Mouse (Mus musculus) spleen, postnatal 14 days (tissue): Measurements from ENCODE around the gene Ankzf1.

Source experiments
- DNase-seq, 2 experiments: peaks; one replicate each; pipeline ENCODE4 v3.0.0; 2021 to 2022; ENCODE audit warnings: low spot score in 2 of 2

The Ankzf1 gene

GRCm38 (mm10) chr1:75187914-75188483, 4.0 kb upstream of the Ankzf1 start:
- DNase-seq, result no peak

DNA sequence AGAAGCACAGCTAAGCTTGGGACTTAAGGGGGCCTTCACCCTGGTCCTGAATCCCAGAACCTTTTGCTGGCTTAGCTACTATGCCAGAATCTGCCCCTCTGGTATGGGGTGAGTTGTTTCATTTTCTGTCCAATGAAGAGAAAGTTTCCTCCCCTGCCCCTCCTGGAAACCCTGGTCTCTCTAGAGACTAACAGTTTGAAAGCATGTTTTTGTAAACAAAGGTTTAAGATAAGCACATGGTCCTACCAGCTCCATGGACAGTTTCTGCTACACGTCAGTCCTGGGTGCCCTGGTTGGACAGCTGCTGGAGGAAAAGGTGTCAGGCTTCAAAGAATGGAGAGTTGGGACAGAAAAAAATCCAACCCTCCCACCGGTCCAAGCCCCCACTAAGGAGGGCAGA, 1.4 kb upstream of the Ankzf1 start:
- no peak for DNase-seq

DNA sequence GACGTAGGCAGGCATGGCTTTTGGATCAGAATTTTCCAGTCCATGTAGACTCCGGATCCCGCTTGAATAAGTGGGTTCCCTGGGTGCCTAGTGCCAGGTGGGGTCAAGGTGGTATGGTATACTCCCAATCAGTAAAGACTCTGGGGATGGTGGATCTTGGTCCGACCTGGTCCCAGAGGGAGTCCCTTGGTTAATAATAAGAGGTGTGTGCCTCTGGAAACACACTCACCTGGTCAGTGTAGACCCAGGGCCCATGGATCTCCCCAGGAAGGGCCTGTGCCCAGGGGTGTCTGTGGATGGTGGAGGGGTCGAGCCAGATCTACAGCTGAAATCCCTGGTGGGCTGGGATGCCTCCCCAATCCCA, 711 bp upstream of the Ankzf1 start:
- DNase-seq, result no peak

- DNase-seq, result no peak
Measured at GRCm38 (mm10) chr1:75192452-75192851, 501 bp downstream of the Ankzf1 start.

GRCm38 (mm10) chr1:75201236-75201635, 9.3 kb downstream of the Ankzf1 start:
- no peak for DNase-seq

GRCm38 (mm10) chr1:75208967-75209678, 17.2 kb downstream of the Ankzf1 start:
- no peak for DNase-seq

GRCm38 (mm10) chr1:75210136-75211087, 18.5 kb downstream of the Ankzf1 start, which contains the start of the genes Glb1l and Stk16:
Gene Glb1l (minus strand): TSS chr1:75210813.
Gene Stk16 (plus strand): TSS chr1:75210838.
- peak; percentile 91 to 98 for DNase-seq

GRCm38 (mm10) chr1:75211141-75211708, 19.3 kb downstream of the Ankzf1 start:
- DNase-seq, result no peak

DNA sequence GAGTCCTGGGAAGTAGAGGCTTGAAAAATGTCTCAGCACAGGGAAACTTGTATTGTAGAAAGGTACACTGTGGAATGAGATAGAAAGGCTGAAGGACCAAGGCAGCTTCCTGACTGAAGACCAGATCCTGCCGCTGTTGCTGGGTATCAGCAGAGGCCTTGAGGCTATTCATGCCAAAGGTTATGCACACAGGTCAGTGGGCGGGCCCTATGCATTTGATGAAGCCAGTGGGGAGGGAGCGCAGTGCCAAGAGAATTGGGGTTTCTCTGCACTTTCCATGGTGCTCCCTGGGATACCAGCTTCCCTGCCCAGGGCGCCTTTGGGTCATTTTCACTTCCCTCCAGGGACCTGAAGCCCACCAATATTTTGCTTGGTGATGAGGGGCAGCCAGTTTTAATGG, 20.6 kb downstream of the Ankzf1 start:
- DNase-seq, result no peak

DNA sequence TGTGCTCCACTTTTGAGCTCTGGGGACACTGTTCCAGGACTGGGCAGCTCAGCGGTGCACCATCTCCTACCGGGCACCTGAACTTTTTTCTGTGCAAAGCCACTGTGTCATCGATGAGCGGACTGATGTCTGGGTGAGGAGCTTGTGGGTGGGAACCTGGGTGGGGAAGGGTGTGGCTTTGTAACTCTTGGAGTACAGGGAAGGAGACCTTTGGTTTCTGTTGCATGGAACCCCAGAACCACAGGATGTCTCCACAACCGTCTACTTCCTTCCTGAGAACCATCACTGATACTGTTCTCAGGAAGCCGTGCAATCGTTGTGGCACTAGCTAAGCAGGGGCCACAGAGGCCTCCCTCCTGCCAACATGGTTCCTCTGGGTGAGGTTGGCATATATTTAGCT, 21.1 kb downstream of the Ankzf1 start:
- DNase-seq, result no peak

DNA sequence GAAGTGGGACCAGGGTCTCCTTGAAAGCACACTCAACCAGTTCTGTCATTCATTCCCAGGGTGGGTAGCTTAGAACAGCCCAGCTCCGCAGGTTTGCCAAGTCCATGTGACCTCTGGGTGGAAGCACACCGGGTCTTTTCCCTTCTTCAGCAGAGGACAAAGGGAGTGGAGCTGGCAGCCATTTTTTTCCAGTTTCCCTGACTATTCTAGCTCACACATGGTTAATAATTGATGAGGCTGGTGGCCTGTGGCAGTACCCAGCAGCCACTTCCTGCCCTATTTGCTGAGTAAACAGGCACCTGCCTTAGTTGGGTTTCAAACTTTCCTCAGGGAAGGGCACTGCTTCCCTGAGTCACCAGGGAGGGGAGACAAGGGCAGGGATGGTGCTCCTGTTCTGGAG, 22.5 kb downstream of the Ankzf1 start:
- no peak for DNase-seq

DNA sequence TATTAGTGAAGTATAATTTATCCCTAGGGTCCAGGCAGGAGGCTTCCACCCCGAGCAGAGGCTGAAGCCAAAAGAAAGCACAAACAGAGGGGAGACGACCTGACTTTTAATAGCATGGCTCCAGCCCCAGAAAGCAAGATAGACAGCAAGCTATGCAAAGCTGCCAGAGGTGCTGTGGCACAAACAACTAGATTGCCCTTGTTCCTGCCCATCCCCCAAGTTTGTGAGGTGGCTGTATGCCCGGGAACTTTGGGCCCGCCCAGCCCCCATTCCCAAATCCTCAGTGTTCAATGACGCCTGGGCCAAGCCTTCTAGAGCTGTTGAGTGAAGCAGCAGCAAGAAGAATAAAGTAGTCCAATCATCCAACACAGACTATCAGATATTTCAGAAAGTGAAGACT, 22.9 kb downstream of the Ankzf1 start:
- no peak for DNase-seq

- no peak for DNase-seq
Measured at GRCm38 (mm10) chr1:75215785-75216184, 23.8 kb downstream of the Ankzf1 start.

GRCm38 (mm10) chr1:75216797-75217585, 25.0 kb downstream of the Ankzf1 start:
- DNase-seq, result no peak

GRCm38 (mm10) chr1:75217893-75218226, 25.9 kb downstream of the Ankzf1 start:
- DNase-seq, result no peak

GRCm38 (mm10) chr1:75218227-75219001, 26.5 kb downstream of the Ankzf1 start:
- DNase-seq, result peak; percentile 46 to 58

DNA sequence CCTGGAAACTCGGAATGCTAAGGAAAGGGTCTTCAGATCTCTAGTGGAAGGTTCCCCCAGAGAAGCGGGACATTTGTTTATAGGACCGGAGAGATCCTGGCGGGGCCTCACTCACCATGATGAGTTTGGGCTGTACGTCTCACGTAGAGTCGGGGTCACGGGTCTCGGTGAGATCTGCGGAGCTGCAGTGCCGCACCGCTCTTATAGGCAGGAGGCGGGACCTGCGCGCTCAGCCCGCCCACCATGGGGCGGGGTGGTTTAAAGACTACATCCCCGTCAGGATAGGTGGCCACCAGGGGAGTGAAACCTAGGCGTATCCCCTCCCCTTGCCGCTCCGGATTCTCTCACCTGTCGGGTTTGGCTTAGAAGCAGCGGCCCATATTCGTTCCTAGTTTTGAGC, 27.1 kb downstream of the Ankzf1 start:
- peak; percentile 98 for DNase-seq

DNA sequence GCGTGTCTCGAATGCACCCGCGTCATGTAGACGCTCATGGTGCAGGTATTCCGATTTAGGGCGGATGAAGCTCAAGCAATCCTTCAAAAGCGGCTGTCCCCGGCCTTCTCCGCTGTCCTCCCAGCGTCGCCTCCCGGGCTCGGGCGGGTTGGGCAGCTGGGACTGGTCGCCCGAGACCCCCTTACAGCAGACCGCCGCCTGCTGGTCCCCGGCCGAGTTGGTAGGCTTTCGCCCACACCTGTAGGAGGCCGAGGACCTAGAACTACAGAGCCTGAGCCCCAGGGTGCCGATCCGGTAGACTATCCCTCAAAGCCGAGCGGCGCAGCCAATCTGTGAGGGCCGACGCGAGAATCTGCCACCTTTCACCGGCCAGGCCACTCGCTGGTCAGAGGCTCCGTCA, 27.6 kb downstream of the Ankzf1 start, which contains the start of gene Tuba4a:
Tuba4a (minus strand) TSS at position 335 of the 400 bp plus-strand sequence.
- DNase-seq, result peak in 1 of 2 experiments; percentile 49

- no peak for DNase-seq
Measured at GRCm38 (mm10) chr1:75221538-75221937, 29.6 kb downstream of the Ankzf1 start.

- no peak for DNase-seq
Measured at GRCm38 (mm10) chr1:75222926-75223325, 31.0 kb downstream of the Ankzf1 start.

GRCm38 (mm10) chr1:75223532-75223931, 31.6 kb downstream of the Ankzf1 start:
- no peak for DNase-seq
